Mouse (Mus musculus): ENCODE data around the gene Vps26a.

The Vps26a gene

GRCm38 (mm10) chr10:62486618-62487415 is at the start of gene Vps26a:
Gene Vps26a, minus strand, starts transcription at chr10:62486805.
- in situ Hi-C loops (cut with MboI), result no loop called here

- in situ Hi-C loops (cut with MboI), result no loop called here
Measured at GRCm38 (mm10) chr10:62534509-62534908, 47.9 kb upstream of the Vps26a start.

- in situ Hi-C loops (cut with MboI), result no loop called here
Measured at GRCm38 (mm10) chr10:62532832-62533231, 46.2 kb upstream of the Vps26a start.

GRCm38 (mm10) chr10:62530183-62530582 is 43.6 kb upstream of the Vps26a start:
- in situ Hi-C loops (cut with MboI), result no loop called here

DNA sequence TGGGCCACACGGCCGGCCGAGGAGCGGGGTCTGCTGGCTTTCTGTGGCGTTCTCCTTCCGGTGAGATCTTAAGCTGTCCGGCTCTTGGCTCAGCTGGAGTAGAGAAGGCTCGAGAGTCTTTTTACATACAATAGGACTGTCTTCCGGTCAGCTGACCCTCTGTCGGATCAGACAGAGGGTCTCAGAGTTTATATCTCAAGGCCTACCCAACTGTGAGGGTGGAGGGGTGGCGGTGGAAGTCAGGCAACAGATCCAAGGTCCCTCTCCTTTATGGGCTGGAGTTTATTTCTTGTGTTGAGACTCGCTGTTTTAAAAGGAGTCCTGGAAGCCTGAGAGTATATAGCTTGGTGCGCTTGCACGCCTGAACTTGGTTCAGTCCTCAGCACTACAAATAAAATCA is 40.7 kb upstream of the Vps26a start, which contains the start of gene Srgn:
Gene Srgn (minus strand): TSS at position 101 of the 400 bp plus-strand sequence.
- in situ Hi-C loops (cut with MboI), result no loop called here

DNA sequence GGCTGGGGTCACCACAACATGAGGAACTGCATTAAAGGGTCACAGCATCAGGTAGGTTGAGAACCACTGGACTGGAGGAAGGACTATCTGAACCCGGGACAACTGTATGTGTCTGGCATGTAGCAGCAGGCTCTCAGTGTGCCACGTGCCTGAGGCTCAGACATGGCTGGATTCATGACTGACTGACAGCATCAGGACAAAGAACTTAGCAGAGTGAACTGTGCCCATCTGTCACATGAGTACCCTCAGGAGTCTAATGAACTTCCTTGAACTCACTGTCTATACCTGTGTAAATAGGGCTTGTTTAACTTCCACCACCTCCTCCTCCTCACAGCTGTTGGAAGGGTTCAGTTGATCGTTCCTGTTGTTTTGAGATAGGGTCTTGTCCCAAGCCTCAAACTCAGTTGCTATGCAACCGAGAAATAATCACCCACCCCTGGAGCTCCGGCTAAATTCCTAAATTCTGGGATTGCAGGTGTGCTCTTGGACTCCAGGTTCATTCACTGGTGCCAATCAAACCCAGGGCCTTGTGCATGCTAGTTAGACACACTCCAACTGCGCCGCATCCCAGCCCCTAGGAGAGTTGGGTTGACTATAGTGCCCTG is 35.8 kb upstream of the Vps26a start:
- in situ Hi-C loops (cut with MboI), result no loop called here

DNA sequence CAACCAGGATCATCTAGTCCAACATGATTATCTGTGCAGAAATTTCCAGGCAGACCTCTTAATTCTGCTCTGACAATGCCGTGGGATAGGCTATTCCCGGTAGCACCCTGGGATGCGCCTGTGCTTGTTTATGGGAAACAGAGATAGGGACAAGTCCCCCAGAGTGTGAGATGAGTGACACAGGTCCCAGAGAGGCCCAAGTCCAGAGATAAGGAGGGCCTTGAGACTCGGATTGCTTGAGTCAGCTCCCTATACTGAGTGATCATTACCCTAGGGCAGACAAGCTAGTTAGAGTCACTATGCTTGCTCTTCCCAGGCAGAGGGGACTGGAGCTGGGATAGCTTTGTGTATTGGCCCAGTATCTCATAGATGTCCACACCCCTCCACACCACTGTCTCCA is 35.2 kb upstream of the Vps26a start:
- in situ Hi-C loops (cut with MboI), result no loop called here

GRCm38 (mm10) chr10:62520911-62521310 is 34.3 kb upstream of the Vps26a start:
- in situ Hi-C loops (cut with MboI), result no loop called here

DNA sequence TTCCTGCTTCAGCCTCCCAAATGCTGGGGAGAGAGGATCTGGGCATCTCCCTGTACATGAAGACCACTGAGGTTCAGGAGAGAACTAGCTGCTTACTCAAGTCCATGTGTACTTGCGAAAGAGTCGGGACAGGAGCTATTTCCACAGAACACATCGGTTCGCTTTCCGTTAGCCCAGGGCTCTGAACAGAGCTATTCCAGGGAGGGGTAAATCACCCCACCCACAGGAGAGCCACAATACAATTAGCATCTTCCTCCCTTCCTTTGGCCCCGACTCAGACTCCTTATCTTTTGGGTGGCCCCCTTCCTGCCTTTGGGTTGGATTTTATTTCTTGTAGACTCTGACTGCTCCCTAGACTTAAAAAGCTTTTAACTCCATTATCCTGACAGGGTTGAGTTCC is 30.9 kb upstream of the Vps26a start:
- in situ Hi-C loops (cut with MboI), result no loop called here

DNA sequence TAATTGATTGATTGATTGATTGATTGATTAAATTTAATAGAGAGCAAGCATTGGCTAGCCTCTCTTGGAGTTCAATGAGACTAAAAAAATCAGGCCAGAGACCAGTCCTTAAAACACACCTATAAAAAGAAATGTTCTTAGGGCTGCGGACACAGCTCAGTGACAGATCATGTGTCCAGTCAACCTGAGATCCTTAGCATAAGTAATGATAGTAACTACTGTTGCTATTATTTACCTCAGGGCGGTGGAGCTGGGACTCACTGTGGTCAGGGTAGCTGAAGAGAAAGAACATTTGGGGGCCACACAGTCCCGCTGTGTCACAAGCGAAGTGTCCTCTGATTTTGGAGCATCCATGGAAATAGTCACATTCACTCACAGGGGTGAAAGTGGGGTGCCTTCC is 26.2 kb upstream of the Vps26a start:
- in situ Hi-C loops (cut with MboI), result no loop called here

- in situ Hi-C loops (cut with MboI), result no loop called here
Measured at GRCm38 (mm10) chr10:62511528-62511927, 24.9 kb upstream of the Vps26a start.

DNA sequence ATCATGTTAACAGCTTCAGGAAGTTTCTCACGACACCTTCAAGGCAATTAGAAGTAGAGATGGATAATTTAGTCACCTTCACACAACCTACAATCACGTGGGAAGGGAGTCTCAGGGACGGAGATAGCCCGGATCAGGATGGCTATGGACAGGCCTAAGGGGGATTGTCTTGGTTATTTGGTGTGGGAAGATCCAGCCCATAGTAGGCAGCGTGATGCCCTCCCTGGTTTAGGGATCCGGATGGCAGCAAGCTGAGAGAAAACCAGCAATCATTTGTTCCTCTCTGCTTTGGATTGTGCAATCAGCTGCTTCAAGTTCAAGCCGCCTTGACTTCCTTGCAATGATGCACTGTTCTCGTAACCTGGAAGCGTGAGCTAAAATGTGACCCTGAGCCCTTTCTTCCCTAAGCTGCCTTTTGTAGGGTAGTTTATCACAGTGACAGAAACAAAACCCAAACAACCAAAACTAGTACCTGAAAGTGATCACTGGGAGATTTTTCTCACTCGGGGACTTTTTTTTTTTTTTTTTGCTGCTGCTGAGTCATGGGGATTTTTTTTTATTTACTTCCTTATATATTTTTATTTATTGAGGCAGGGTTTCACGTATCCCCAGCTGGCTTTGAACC is 22.5 kb upstream of the Vps26a start:
- in situ Hi-C loops (cut with MboI), result loop anchor here (5.0 kb wide), 1 partner anchor 33 kb away; no protein-coding TSS in a partner anchor

GRCm38 (mm10) chr10:62508459-62508858 is 21.9 kb upstream of the Vps26a start:
- in situ Hi-C loops (cut with MboI), result loop anchor here (5.0 kb wide), 1 partner anchor 34 kb away; no protein-coding TSS in a partner anchor

DNA sequence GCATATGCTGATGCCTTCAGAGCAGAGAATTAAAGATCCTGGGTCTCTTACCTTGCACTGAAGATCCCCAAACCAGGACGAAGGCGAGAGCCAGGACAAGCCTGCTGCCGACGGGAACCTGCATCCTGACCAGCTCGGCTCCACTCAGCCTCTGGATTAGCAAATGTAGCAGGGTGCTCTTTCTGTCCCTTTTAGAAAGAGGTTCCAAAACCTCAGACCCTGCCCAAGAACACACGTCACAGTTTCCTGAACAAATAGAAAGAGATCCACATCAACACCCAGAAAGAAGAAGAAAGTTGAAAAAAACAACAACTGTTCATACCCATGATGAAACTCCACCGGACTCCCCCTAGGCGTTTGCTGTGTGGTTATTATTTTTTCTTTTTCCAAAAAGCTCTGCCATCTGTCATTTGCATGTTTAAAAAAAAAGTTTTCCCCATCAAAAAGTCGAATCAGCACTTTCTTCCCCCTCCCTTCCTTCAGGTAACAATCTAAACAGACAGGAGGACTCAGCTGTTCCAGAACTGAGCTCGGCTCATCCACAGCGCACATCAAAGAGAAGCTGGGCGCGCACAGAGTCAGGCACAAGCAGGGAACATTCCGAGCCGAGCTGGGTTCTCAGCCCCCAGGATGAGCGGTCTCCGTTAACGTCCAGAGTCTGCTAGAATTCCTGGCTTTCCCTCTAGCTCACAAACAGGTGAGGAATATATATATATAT is 21.1 kb upstream of the Vps26a start:
- in situ Hi-C loops (cut with MboI), result loop anchor here (5.0 kb wide), 1 partner anchor 35 kb away; no protein-coding TSS in a partner anchor

- in situ Hi-C loops (cut with MboI), result loop anchor here (5.0 kb wide), 1 partner anchor 35 kb away; no protein-coding TSS in a partner anchor
Measured at GRCm38 (mm10) chr10:62507071-62507470, 20.5 kb upstream of the Vps26a start.

DNA sequence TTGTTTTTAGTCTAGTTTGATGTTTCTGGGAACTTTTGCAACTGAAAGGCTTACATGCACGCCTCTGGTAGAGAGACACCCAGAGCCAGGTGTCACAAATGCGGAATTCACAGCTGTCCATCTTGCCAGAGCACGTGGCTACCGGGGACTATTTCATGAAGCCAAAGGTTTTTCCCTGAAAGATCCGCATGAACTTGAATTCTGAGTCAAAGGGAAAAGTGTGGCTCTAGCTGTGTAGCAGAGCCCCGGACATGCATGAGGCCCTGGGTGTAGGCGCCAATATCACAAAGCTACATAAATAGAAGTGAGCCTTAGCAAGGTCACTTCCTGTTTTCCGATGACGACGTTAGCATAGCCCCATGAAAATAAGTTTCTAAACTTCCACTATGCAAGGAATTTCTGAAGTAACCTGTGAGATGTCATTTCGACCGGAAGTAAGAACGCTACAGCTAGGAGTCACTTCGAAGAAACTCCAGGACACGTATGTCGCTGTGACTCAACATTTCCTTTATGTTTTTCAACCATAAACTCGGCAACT is 19.5 kb upstream of the Vps26a start:
- in situ Hi-C loops (cut with MboI), result loop anchor here (5.0 kb wide), 1 partner anchor 36 kb away; no protein-coding TSS in a partner anchor

- in situ Hi-C loops (cut with MboI), result loop anchor here (5.0 kb wide), 1 partner anchor 37 kb away; no protein-coding TSS in a partner anchor
Measured at GRCm38 (mm10) chr10:62505224-62505983, 18.8 kb upstream of the Vps26a start.

GRCm38 (mm10) chr10:62503836-62504628 is 17.4 kb upstream of the Vps26a start:
- in situ Hi-C loops (cut with MboI), result no loop called here

- in situ Hi-C loops (cut with MboI), result no loop called here
Measured at GRCm38 (mm10) chr10:62503353-62503752, 16.7 kb upstream of the Vps26a start.

DNA sequence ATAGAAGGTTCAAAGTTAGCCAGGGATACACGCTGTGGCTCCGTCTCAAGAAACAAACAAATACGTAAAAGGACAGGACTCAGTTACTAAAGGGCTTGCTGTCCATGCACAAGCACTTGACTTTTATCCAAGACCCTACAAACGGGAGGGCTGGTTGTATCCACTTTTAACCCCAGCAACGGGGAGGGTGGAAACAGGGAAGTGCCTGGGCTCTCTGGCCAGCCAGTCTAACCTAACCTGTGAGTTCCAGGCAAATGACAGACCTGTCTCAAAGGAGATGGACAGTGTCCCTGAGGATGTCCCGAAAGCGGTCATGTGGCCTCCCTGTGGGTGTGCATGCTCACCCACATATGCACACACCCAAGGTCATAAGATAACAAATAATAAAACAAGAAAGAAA is 15.3 kb upstream of the Vps26a start:
- in situ Hi-C loops (cut with MboI), result no loop called here

Measured in mature B cell (primary cell).